Mouse (Mus musculus) monocyte, adult 5-6 weeks (primary cell): ENCODE results near the gene Mcur1. TPM values are rescaled to one million over a fixed set of nuclear protein-coding genes. Genes with fewer than 3 reads are reported as not detected.

Experiments used
- ATAC-seq: fragments of 153-309, 156-312 bp; replicated peaks from 2 replicates; pipeline ENCODE4 v1.8.0; 2017; ENCODE audit warnings: mild to moderate bottlenecking; ENCODE audit not compliant: low TSS enrichment, insufficient number of reproducible peaks, severe bottlenecking, poor library complexity, low FRiP score
- total RNA-seq: library from RNA; stranded (forward); fragments of 200-1000, 200-491, 200-594 nt; gene quantifications from 3 replicates; pipeline ENCODE4 v1.2.3, GENCODE M21; 2017

The Mcur1 gene
- total RNA-seq, 1 experiment from 2014 or later, result 32.0 TPM

DNA sequence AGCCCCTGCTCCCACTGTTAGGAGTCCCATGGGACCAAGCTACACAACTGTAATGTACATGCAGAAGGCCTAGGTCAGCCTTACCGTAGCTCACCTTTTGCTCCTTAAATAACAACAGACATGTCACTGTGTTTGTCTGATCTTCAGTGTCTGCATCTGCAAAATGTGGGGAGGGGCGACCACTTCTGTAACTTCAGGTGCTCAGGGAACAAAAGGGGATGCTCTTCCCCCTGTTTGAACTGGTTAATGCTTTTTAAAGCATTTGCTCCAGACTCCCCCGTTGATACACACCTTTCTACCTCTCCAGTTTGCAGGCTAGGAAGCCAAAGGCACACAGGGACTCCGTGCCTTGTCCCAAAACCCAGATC is 59.5 kb downstream of the Mcur1 start:
- ATAC-seq, result no peak

DNA sequence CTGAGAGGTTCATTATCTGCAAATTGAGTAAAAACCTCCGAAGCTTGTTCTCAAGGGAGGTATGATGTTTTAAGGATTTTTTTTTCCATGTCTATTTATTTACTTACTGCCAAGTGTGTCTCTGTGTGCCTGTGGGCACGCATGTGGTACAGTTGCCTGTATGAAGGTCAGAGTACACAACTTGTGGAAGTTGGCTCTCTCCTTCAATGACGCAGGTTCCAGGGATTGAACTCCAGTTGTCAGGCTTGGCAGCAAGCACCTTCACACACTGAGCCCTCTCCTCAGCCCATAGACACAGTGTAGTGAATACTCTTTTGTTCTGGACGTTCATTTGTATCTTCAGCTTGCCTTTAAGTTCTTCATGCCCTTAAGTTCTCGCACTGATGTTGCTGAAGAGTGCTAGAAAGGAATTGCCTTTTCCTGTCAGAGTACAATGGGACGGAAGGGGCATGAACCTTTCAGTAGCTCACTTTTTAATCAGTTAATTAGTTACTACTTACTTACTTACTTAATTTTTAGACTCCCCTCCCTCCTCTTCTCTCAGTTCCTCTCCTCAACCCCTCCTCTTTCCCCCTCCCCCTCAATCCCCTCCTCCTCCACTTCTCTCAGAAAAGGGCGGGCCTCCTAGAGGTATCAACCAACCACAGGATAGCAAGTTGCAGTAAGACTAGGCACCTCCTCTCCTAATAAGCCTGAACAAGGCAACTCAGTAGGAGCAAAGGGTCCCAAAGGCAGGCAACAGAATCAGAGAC is 60.1 kb downstream of the Mcur1 start:
- no peak for ATAC-seq

DNA sequence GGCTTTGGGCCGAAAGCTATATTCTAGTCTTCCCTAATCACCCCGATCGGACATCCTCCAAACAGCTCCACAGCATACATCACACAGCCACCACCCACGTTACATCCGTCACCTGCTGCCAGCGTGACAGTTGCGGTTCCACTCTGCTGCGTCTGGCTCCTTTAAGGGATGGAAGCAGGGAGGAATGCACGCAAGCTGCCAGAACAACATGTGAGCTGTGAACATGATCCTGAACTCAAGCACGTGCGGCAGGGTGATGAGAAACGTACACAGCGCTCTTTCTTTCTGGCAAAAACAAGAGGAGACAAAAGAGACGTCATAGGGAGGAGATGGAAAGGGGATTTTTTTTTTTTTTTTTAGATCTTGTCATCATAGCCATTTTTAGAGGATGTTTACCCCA is 61.1 kb downstream of the Mcur1 start:
- ATAC-seq, result no peak

DNA sequence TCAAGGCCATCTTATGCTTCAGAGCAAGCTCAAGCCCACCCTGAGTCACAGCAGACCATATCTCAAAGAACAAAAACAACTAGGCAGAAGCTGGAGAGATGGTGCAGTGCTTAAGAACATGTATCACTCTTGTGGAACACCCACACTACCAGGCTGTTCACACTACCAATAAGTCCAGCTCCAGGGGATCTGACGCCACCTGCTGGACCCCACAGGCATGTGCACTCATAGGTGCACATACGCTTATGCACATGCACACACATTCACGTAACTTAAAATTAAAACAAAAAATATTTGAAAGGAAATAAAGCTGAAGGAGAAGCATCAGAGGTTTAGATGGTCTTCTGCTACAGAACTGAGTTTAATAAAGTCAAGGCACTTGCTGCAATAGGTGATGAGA is 62.2 kb downstream of the Mcur1 start:
- ATAC-seq, result no peak

DNA sequence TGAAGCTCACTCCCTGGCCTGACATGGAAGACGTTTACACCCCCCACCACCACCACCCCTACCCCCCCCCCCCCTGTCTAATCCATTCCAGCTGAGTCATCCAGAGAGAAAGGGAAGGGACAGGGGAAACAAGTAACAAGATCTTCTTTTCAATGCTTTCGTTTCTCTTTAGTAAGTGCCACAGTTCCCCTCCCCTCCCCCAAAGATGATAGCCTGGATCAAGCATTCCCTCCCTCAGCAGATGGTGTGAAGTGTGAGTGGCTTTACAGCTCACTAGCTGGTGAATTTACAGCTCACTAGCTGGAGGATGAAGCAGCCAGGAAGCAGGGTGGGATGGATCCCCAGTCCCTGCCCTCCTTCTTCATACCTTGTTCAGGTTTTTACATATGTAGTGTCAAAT is 63.3 kb downstream of the Mcur1 start:
- ATAC-seq, result 0 out of 2 replicates have a peak, but pooled peaks have one; percentile 33

DNA sequence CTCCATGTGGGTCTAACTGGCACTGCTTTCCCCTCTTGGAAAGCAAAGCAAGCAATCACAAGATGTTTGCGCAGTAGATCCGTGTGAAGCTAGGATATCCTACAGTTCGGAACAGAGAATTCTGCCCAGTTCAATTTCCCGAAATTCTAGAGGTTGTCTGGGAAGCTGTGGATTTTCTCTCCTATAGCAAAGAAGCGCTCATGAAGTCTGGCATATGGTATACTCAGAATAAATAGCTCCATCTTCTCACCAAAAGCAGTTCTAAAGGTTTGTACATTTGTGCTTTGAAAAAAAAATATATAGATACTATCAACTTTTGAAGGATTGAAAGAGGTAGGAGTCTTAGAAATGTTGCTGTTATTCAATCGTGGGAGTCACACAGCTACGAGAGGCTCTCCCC is 64.3 kb downstream of the Mcur1 start:
- no peak for ATAC-seq

DNA sequence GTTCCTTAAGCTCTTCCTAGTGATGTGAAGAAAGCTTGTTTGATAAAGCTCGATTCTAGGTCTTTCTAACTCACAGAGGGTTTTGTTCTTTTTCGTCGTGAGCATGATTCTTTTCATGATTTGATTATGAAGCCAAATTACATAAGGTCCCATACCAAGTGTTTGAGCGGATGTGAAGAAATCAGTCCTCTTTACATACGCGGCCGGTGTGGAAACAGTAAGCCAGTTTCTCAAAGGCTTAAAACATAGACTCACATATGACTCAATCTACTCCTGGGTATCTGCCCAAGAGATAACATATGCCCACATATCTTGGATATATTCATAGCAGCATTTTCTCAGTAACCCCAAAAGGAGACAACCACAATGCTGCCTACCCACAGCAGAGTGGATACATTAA is 66.3 kb downstream of the Mcur1 start:
- no peak for ATAC-seq

DNA sequence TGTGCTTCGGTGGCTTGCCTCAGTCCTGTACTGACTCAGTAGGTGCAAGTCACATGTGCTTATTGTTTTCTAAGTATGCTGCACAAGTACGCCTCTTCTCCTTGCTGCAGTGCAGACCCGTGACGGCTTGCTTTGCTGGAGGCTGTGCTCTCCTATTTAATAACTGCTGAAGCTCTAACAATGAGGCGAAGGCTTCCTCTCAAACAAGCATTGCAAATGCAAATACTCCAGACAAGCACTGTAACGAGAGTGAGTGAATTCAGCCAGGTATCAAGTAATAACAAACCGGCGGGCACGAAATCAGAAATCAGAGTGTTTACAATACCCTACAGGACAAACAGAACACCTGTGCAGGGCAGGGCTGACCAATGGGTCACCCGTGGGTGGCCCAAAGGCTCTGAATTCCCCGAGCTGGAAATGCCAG is 66.9 kb downstream of the Mcur1 start:
- ATAC-seq, result no peak

Other genes with a start within 250 kb of the Mcur1 start
- 5.7 to 7.8 TPM (median 6.5 TPM) in 3 replicates for gene Sirt5, start 194.7 kb downstream of the Mcur1 start, total RNA-seq
- gene Nol7, start 161.8 kb downstream of the Mcur1 start, total RNA-seq, result 180 to 335 TPM (median 181 TPM) in 3 replicates
- gene Ranbp9, start 78.9 kb downstream of the Mcur1 start, total RNA-seq, result 109 to 144 TPM (median 117 TPM) in 3 replicates
- not detected in 3 replicates for gene Rnf182, start 55.5 kb upstream of the Mcur1 start, total RNA-seq
- 165 to 355 TPM (median 352 TPM) in 3 replicates for gene Cd83, start 224.6 kb upstream of the Mcur1 start, total RNA-seq